Mouse (Mus musculus) embryonic fibroblast, embryonic 13.5 days (primary cell): ENCODE measurements around the gene Dpm2. TPM values are rescaled to one million over a fixed set of nuclear protein-coding genes. Genes with fewer than 3 reads are reported as not detected.

Experiments used
- H3K27ac ChIP-seq: 2 replicates; pipeline ENCODE4 v1.5.1; 2012; ENCODE audit warnings: low read length, control low read depth, inconsistent platforms; ENCODE audit not compliant: insufficient read depth
- H3K4me1 ChIP-seq: 2 replicates; pipeline ENCODE4 v1.6.1; 2011; ENCODE audit warnings: low read length; ENCODE audit not compliant: control insufficient read depth, insufficient read depth
- H3K4me3 ChIP-seq: 2 replicates; pipeline ENCODE4 v1.5.1; 2011; ENCODE audit warnings: mild to moderate bottlenecking, control low read depth, low read length; ENCODE audit not compliant: insufficient read depth
- CTCF ChIP-seq: IDR thresholded peaks from 2 replicates; pipeline ENCODE4 v1.5.1; 2011; ENCODE audit warnings: mild to moderate bottlenecking, control low read depth, low read length, moderate library complexity, borderline replicate concordance; ENCODE audit not compliant: insufficient read depth
- POLR2A ChIP-seq: IDR thresholded peaks from 2 replicates; pipeline ENCODE4 v1.6.1; 2011; ENCODE audit warnings: low read depth, mild to moderate bottlenecking, control low read depth, low read length, moderate library complexity
- polyA plus RNA-seq: library from polyadenylated mRNA; stranded (reverse); fragments of >200 nt; gene quantifications from 2 replicates; pipeline ENCODE4 v1.2.4, GENCODE M21; 2011; ENCODE audit warnings: low read depth; ENCODE audit not compliant: missing spikeins, insufficient read length

Gene Dpm2
- polyA plus RNA-seq, 1 experiment: 71.9 TPM

GRCm38 (mm10) chr2:32543031-32543449 lies 27.6 kb upstream of the Dpm2 start:
- Histone ChIP-seq H3K27ac (no peak overlapping the region), H3K4me3 (no peak overlapping the region), H3K4me1 (peaks cover 7% of the 10 kb centered on the region)
- TF ChIP-seq CTCF: no peak
- TF ChIP-seq POLR2A: no peak

- H3K4me1 ChIP-seq: peaks cover 15% of the 10 kb centered on the region
- no peak for TF ChIP-seq POLR2A
- no peak for TF ChIP-seq CTCF
- H3K27ac ChIP-seq: no peak overlapping the region
- H3K4me3 ChIP-seq: no peak overlapping the region
Observed at GRCm38 (mm10) chr2:32546951-32547350, 23.7 kb upstream of the Dpm2 start.

GRCm38 (mm10) chr2:32547380-32547779 lies 23.3 kb upstream of the Dpm2 start:
- Histone ChIP-seq H3K4me1 (peaks cover 15% of the 10 kb centered on the region), H3K4me3 (no peak overlapping the region)
- no peak for TF ChIP-seq POLR2A

GRCm38 (mm10) chr2:32547964-32548739 lies 22.5 kb upstream of the Dpm2 start:
- H3K27ac ChIP-seq: no peak overlapping the region

More at GRCm38 (mm10) chr2:32547380-32547779, 23.3 kb upstream of the Dpm2 start:
- H3K27ac ChIP-seq: no peak overlapping the region

GRCm38 (mm10) chr2:32549171-32549570 lies 21.5 kb upstream of the Dpm2 start:
- TF ChIP-seq POLR2A (no peak), CTCF (no peak)
- H3K4me3 ChIP-seq: no peak overlapping the region
- H3K27ac ChIP-seq: peak overlapping the region; percentile 10; the same call in 1 of the 2 replicates

More at GRCm38 (mm10) chr2:32547964-32548739, 22.5 kb upstream of the Dpm2 start:
- peaks cover 15% of the 10 kb centered on the region for H3K4me1 ChIP-seq
- no peak for TF ChIP-seq CTCF
- no peak for TF ChIP-seq POLR2A
- no peak overlapping the region for H3K4me3 ChIP-seq

GRCm38 (mm10) chr2:32549764-32550163 lies 20.9 kb upstream of the Dpm2 start:
- H3K4me3 ChIP-seq: no peak overlapping the region
- H3K4me1 ChIP-seq: peaks cover 15% of the 10 kb centered on the region
- H3K27ac ChIP-seq: peak overlapping the region; percentile 15; the same call in 1 of the 2 replicates
- TF ChIP-seq CTCF: no peak

More at GRCm38 (mm10) chr2:32549171-32549570, 21.5 kb upstream of the Dpm2 start:
- peaks cover 15% of the 10 kb centered on the region for H3K4me1 ChIP-seq

GRCm38 (mm10) chr2:32551236-32551635 lies 19.4 kb upstream of the Dpm2 start:
- no peak overlapping the region for H3K27ac ChIP-seq
- TF ChIP-seq CTCF: no peak
- no peak for TF ChIP-seq POLR2A
- peaks cover 15% of the 10 kb centered on the region for H3K4me1 ChIP-seq
- no peak overlapping the region for H3K4me3 ChIP-seq

GRCm38 (mm10) chr2:32553592-32554148 lies 17.0 kb upstream of the Dpm2 start:
- peaks cover 5% of the 10 kb centered on the region for H3K4me1 ChIP-seq
- no peak overlapping the region for H3K27ac ChIP-seq
- TF ChIP-seq POLR2A (no peak), CTCF (no peak)
- no peak overlapping the region for H3K4me3 ChIP-seq

- Histone ChIP-seq H3K27ac (no peak overlapping the region), H3K4me1 (no peaks in the 10 kb centered on the region), H3K4me3 (no peak overlapping the region)
- no peak for TF ChIP-seq POLR2A
- no peak for TF ChIP-seq CTCF
Observed at GRCm38 (mm10) chr2:32555484-32555883, 15.2 kb upstream of the Dpm2 start.

- H3K4me1 ChIP-seq: no peaks in the 10 kb centered on the region
- no peak for TF ChIP-seq CTCF
- TF ChIP-seq POLR2A: no peak
- no peak overlapping the region for H3K27ac ChIP-seq
- no peak overlapping the region for H3K4me3 ChIP-seq
Observed at GRCm38 (mm10) chr2:32556019-32556418, 14.6 kb upstream of the Dpm2 start.
